Mouse (Mus musculus): Measurements from ENCODE around the gene Zbtb34. TPM values are rescaled to one million over a fixed set of nuclear protein-coding genes. Genes with fewer than 3 reads are reported as not detected.

The Zbtb34 gene
- total RNA-seq (2022), result 1 to 10 TPM; 3.5 to 4.5 (median 3.9) TPM

DNA sequence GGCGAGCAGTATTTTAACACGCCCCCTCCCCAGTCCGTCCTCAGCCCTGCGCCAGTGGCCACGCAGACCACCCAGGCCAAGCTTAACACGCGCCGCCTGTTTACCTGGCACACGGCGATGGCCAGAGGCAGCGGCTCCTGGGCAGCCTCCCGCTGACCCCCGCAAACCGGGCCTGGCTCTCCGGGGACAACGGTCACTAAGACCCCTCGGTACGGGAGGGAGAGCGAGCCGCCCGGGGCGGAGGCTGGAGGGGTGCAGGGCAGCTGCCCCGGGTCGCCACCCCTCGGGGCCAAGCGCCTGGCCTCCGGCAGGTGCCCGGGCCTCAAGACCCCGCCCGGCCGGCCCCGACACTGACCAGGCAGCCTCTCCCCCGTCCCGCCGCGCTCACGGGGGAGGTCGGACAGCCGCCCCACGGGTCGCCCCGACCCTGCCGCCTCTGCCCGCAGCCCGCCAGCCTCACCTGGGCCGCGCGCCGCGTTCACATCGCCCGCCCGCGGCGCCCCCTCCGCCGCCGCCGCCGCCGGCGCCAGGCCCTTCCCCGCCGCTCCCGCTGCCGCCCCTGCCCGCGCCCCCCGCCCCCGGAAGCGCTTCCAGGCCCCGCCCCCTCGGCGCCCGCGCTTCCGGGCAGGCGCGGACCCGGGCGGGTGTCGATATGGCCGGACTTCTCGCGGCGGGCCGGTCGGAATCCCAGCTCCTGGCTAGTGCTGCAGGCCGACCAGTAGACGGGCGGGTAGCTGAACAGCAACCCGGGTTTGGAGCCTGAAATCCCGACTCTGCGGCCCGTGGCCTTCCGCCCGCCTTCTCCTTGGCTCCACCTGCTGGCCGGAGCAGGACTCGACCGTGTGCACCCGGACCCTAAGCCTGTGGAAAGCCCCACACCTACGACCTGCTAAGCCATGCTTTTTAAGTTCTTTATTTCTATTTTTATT, at the start of gene Zbtb34:
Gene Zbtb34 (minus strand): TSS at position 554 of the 929 bp plus-strand sequence.
- peak; percentile 32 to 48 for DNase-seq (ENCODE audit: low spot score in 2 of 2)

DNA sequence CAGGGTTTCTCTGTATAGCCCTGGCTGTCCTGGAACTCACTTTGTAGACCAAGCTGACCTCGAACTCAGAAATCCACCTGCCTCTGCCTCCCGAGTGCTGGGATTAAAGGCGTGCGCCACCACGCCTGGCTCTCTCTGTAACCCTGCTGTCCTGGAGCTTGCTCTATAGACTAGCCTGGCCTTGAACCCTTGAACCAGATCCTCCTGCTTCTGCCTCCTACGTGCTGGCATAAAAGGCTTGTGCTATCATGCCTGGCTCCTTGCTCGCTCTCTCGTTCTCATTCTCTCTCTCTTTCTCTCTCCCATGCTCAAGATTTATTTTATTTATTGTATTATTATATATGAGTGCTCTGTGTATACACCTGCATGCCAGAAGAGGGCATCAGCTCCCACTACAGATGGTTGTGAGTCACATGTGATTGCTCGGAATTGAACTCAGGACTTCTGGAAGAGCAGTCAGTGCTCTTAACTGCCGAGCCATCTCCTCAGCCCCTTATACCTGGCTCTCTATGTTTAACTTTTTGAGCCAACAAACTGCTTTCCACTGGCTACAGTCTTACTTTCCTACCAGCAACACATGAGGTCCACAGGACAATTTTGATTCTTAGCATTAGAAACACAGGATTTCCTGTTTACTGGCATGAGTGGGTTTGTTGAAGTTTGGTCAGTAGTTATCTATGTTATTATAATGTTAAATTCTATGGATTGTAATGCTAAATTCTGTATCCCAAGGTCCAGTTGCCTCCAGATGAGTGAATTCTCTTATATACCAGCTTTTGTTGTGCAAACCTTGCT, 47.0 kb upstream of the Zbtb34 start:
- DNase-seq (ENCODE audit: low spot score in 2 of 2), result no peak

DNA sequence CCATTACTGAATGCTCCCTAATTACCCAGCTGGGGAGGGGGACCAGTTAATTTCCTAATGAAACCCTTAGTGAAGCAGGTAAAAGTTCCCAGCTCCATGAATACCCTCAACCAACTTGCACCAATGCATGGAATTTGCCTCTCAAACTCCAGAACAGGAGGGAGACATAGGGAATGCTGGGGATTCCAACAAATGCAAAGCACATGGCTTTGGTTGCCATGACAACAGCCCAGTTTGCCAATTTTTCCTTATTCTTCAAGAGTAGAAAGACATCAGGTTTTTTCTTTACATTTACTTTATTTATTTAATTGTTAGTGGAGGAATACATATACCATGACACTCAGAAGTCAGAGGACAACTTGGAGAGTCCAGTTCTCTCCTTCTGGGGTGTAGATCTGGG, 44.8 kb upstream of the Zbtb34 start:
- no peak for DNase-seq (ENCODE audit: low spot score in 2 of 2)

DNA sequence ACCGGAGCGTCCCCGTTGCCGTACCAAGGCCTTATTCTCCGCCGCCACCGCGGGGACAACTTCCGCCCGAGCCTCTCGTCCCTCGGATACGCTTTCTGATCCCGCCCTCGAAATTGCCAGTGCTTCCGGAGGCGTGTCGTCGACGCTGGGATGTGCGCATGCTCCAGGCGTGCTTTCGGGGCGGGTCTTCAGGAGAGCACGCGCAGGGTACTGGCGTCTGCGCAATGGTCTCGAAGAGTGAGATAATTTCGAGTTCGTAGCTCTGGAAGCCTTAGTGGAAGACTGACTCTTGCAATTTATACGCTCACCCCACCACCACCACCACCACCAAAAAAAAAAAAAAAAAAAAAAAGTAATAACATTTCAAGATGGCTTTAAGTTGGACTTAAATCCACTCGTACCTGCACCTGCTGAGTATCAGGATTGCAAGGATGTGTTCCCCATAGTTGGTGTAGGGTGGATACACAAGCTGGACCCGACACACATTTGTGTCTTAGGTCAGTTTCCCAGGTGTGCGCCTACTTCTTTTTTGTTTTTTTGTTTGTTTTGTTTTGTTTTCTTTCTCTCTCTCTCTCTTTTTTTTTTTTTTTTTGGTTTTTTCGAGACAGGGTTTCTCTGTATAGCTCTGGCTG, 37.5 kb upstream of the Zbtb34 start, which contains the start of gene Zbtb43:
Gene Zbtb43 (minus strand): TSS at position 94 of the 632 bp plus-strand sequence.
- DNase-seq (ENCODE audit: low spot score in 2 of 2), result peak; percentile 89 to 93

DNA sequence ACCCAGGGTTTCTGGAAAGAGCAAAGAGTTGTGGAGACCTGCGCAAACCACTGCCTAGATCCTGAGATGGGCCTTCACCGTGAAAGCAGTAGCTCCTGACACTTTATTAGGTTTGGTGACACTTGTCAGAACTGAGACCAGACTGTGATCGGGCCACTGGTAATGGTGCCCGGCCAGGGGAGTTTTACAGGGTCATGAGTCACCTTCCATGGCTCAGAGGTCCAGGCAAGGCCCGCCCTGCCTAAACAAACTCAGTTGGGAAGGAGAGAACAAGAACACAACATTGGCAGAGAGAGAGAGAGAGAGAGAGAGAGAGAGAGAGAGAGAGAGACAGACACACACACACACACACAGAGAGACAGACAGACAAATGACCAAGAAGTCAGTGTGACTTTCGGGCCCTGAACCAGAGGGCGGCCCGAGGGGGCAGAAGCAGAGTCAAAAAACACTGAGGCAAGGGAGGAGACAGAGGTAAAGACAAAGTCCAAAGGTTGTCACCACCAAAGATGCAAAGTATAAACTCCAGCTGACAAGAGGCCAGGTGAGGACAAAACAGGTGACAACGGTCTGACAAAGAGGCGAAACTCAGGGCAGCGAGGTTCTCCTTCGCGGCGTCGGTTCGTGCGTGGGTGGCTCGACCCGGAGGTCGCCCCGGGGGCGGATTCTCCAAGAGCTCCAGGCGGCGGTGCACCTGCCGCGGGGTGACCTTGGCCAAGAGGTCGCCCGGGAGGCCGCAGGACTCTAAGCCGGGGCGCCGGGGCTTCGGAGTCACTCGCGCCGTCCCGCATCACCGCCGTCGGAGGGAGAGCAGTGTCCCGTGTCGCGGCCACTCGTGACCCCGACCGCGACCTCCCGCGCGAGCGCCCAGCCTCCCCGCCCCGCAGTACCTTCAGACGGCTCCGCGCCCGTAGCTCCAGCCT, 36.7 kb upstream of the Zbtb34 start:
- no peak for DNase-seq (ENCODE audit: low spot score in 2 of 2)

DNA sequence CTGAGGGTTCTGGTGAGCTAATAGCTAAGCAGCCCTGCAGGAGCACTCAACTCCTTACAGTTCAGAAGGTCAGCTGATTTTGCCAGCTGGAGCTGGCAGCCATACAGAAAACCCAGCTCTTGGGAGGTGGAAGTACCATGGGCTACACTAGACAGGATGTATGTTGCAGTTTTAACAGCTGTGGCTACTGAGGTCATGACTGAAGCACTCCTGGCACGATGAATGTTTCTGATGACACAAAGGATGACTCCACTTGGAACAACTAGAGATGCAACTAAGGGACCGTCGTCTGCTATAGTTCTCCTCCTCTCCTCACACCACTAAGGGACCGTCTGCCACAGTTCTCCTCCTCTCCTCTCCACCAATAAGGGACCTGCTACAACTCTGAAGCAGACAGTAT, 34.8 kb upstream of the Zbtb34 start:
- DNase-seq (ENCODE audit: low spot score in 2 of 2), result no peak

DNA sequence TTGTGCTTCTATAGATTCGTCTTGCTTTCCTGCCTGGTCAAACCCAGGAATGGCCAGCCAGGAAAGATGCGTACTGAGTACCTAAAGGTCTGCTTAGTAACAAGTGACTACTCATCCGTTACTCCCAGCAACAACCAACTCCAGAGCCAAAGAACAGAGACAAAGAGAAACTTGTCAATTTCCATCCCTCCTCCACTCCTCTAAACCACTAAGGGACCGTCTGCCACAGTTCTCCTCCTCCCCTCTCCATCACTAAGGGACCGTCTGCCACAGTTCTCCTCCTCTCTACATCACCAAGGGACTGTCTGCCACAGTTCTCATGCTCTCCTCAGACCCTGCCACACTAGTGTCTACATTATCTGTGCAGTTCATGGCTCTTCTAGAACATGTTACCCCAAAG, 34.1 kb upstream of the Zbtb34 start:
- DNase-seq (ENCODE audit: low spot score in 2 of 2), result no peak

DNA sequence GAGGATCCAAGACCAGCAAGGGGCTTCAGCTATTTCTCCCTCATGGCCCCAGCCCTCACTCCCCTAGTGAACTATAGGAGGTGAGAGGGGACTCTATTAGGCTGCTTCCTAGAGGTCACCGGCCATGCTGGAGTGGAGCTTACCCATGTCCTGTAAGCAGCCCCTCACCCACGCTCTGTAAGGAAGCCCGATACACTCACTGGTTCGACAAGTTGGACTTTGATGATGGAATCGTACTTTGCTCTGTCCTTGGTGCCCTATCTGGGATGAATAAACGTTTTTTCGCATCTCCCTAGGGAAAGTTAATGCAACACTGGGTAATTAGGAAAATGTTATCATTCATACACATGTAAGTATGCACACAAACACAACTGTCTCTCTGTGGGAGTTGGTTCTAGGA, 30.9 kb upstream of the Zbtb34 start:
- no peak for DNase-seq (ENCODE audit: low spot score in 2 of 2)

DNA sequence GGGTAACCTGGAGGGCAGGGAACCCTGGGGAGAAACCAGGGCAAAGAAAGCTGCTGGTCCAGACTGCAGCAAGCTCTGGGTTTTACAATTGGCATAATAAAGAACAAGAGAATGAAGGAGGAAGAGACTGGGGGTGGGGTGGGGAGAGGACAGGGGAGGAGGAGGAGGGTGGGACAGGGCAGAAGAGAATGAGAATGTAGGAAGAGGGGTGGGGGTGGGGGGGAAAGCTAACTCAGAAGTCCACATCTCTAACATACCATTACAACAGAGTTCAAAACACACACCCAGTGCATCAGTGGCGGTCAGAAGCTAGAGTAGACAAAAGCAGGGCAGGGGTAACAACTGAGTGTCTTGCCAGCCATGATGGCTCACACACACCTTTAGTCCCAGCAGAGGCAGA, 29.9 kb upstream of the Zbtb34 start:
- no peak for DNase-seq (ENCODE audit: low spot score in 2 of 2)

DNA sequence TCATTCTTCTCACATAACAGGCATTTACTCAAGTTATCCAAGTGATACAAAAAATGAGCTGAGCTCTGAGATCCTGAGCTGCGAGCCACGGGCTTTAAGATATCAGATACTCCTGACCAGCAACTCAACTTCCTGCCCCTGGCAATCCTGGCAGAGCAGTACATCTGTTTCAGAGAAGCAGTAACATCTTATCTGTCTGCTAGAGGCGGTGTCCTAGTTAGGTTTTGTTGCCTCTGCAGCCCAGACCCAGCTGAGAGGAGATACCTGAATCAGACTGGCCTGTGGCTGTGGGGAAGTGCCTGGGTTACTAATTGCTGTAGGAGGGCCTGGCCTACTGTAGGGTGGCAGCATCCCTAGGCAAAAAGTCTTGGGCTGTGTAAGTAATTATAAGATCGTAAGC, 28.5 kb upstream of the Zbtb34 start:
- peak in 1 of 2 experiments; percentile 25 for DNase-seq (ENCODE audit: low spot score in 2 of 2)

DNA sequence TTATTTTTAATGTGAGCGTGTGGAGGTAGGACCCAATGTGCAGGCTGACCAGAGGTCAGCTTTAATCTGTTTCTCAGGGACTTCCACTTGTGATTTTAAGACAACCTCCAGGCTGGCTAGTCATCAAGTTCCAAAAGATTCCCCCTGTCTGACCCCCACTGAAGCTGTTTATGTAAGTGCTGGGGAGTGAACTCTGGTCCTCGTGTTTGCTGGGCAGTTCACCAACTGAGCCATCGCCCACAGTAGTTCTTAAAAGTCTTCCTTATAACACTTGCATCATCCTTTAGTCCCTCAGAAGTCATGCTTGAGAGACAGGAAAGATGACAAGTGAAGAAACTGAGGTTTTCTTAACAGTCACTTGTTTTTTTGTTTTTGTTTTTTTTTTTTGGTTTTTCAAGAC, 25.6 kb upstream of the Zbtb34 start:
- DNase-seq (ENCODE audit: low spot score in 2 of 2), result no peak

DNA sequence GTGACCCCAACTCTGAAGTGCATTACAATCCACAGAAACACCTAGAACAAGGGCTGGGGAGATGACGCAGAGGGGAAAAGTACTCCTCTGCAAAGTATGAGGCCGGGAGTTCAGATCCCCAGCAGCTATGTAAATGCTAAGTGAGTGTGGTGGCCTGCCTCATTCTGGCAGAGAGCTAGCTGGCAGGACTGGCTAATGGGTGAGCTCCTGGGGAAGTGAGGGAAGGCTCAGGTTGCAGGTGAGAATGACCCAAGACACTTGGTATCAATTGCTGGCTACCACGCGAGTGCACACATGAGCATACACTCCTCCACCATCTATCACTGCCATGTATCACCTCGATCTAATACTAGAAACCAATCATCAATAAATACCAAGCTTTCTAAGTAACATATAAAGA, 25.1 kb upstream of the Zbtb34 start:
- DNase-seq (ENCODE audit: low spot score in 2 of 2), result peak in 1 of 2 experiments; percentile 42

DNA sequence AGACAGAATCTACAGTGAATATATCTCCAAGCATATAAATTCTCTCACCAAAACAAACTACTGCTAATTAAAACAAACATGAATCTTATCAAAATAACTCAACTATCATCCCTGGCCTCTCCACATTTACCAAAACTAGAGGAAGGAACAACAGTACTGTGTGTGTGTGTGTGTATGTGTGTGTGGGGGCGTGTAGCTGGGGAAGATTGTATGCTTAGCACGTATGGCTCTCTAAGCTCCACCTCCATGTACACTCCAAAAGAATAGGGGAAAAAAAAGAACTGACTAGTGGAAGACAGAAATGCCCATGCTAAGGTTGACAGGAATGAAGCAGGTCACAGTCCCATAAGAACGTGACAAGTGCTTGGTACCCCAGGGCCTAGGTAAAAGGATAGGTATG, 24.2 kb upstream of the Zbtb34 start:
- no peak for DNase-seq (ENCODE audit: low spot score in 2 of 2)

DNA sequence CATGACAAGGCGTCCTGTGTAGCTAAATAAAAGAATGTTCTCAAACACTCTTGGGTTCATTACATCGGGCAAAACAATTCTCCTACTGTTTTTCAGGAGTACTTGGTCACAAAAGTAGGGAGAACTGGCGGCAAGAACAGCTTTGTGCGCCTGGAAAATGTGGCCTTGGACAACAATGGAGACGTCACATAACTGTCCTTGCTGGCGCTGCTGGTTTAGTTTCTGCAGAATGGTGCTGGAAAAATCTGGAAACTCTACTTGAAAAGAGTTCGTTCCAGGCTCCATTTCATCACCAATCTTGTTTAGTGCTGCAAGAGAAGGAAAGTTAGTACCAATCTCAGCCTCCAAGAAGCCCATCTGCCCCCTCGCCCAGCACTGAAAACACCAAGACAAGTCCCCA, 23.7 kb upstream of the Zbtb34 start:
- no peak for DNase-seq (ENCODE audit: low spot score in 2 of 2)

DNA sequence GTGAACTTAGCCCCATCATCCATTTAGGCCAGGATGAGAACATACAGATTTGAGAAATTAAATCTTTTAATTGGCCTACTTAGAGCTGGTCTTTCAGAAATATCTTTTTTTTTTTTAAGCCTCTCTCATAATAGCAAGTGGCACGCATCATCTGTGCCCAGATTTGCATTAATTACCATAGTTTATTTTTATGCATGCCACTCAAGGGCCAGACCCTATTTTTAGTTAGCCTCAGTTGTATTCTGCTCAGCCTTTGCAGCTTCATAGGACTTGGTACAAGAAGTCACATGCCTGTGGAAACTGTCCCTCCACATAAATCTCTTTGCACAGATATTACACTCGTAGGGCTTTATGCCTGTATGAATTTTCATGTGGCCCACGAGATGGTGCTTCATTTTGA, 22.4 kb upstream of the Zbtb34 start:
- DNase-seq (ENCODE audit: low spot score in 2 of 2), result no peak

DNA sequence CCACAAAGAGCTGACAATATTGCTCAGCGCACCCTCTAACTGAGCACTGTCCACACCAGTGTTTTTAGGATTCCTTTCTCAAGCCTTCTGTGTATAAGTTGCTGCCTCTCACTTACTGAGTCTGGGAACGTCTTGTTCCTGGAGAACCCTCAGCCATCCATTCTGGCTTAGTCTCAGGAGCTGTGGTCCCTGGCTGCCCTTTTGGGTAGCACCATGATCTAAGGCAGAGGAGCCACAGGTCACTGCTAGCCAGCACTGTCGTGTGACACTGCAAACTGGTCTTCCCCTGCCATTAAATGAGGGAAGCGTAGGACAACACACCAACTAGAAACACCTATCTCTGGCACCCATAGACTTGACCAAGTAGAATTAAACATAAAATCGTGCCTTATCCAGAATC, 21.6 kb upstream of the Zbtb34 start:
- DNase-seq (ENCODE audit: low spot score in 2 of 2), result peak in 1 of 2 experiments; percentile 31

DNA sequence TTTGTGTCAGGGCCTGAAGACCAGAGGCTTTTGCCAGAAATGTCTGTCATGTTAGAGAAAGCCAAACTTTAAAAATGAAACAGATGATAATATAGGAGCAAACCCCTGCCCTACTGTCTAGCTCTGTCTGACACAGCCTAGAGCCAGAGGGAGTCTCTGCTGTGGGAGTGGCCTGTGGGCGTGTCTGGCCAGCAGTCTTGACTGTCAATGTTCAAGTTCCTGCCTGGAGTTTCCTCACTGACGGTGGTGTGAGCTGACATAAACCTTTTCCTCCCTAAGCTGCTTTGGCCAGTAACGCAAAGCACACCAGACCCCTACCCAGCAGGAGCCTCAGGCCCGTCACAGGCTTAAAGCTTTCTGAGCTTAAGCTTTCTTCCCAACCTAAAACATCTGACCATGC, 21.0 kb upstream of the Zbtb34 start:
- DNase-seq (ENCODE audit: low spot score in 2 of 2), result no peak

DNA sequence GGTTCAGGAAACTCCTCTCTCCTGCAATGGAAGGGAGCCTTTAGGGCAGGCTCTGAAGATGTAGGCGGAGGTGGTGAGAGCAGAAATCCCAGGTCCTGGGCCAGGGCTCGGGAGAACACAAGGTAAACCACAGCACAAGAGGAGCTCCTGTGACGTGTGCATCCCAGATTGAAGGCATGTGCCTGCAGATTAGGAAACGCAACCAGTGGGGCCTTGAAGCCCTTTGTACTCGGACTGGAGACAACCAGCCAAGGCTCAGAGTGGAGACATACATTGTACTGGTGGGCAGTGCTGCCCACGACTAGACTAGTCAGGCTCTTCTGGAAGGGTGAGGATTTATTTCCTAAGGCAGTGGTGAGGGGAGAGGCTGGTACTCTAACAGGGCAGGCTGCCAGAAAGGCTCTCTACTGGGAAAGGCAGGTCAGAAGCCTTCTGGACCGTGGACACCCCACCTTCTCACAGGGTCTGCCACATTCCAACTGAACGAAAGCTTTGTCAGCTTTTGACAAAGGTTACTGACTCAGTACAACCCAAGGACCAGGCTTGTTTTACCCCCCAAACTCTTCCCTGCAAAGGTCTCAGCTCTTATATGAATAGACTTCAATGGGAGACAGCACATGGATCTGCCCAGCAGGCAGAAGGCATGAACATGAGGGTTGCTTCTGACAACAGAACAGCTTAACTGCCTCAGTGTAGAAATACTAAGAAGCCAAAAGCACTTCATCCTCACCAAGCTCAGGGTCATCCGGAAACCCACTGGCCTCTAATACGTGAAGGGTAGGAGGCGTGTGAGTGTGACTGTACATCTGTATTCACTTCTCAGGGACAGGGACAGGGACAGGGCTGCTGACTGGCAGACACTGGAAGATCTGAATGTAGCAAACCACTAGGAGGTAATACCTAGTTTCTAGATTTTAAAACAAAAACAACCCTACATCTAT, 20.2 kb upstream of the Zbtb34 start:
- DNase-seq (ENCODE audit: low spot score in 2 of 2), result no peak

DNA sequence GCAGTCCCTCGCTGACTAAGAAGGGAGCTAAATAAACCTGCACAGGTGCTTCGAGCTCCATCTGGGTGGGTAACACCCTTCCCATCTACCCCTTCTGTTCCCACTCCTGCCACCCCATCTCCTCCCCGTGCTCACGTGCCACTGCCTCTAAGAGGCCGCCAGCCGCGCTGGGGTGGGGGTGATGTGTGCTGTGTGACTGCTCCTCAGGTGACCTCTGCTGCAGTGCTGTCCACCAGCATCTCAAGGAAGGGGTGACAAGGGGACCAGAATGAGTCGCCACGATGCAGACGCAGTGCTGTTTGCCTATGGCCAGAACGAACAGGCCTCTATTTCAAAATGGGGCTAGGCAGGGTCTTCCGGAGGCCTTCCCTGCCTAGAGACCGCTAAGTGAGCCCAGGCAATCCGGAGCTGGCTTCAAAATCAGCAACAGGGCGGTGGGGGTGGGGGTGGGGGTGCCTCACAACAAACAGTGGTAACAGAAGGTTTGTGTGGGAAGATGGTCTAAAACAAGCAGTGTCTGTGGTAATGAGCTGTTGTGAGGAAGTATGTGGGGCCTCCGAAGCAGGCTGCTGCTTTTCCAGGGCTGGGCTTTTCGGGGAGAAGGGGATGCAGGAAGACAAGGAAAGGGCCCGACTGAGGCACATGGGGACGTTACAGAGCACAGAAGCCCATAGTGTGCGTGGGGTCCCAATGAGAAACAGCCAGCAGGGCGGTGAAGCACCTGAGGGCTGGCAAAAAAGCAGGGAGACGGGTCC, 18.2 kb upstream of the Zbtb34 start:
- no peak for DNase-seq (ENCODE audit: low spot score in 2 of 2)
